Mouse (Mus musculus) retina, postnatal 7 days (tissue): ENCODE results near the gene Nampt.
A peak's percentile ranks its signal among the peaks of the same experiment; 100 is the strongest.

ENCODE experiments used
- DNase-seq: peaks from one replicate; pipeline ENCODE4 v3.0.0-alpha.2; 2012; ENCODE audit warnings: low read depth, low spot score

Nampt gene

DNA sequence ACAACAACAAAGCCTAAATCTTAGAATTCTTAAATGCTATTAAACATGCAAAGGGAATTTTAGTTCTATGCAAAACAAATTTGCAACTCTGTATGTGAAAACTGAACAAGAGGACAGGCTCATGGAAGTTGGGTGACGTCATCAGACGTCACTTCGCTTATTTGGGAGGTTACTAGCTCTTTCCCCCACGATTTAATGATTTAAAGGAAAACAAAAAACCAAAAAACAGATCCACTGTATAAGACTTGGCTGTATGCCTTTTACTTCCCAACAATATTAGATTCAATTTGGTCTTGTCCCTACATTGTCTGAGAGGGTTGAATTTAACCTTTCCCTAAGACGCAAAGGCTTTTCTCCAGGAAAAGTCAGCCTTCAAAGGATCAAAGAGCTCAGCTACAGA is at the start of gene Nampt:
Gene Nampt, plus strand, starts transcription at position 130 of the 400 bp plus-strand sequence.
- peak; percentile 5 for DNase-seq

DNA sequence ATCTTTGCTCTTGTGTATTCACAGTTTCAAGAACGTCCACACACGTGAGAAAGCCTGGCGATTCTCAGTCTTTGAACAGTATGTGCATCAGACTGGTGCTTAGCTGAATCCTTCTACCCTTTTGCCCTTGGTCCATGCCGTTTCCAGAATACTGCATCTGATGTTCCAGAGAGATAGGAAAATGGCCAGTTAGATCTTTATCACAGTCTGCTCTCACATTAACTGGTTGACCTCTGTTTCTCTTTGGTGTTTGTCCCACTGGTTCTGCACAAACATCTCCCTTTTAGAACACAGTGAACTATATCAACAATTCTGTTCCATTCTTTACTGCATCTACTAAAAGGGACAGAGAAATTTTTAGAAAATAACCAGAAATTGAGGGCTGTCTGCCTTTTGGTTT is 48.6 kb upstream of the Nampt start:
- DNase-seq = no peak

DNA sequence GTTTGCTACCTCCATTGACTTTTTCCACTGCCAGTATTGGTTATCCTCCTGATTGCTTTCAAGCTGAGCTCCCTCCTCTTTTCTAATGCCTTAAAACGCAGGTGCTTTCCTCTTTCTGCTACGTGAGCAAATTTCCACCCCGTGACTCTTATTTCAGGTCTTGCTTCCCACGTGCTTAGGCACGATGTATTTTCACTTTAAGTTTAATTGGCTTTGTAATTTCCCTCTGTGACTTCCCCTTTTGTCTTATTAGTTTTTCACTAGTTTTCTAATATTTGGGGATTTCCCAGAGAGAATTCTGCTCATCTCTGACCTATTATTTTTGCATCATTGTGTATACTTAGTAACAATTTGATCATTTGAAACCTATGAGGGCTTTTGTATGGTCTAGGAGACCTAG is 44.8 kb upstream of the Nampt start:
- no peak for DNase-seq

DNA sequence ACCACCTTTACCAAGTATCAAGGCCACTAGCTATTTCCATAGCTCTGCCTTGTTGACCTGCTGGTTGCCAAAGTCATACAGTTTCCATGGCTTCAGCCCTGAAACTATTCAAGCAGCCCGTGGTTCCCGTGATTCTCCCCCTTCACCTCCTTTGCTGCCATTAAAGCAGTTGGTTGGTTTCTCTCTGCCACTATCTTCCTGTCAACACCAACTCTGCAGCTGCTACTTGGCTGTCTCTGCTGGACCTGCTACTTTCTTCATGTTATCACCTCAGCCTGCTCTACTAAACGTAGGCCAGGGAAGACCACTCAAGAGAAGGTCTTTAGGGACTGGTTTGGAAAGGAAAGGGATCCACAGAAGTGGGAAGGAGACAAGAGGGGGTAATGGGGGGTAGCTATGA is 30.3 kb upstream of the Nampt start:
- no peak for DNase-seq

DNA sequence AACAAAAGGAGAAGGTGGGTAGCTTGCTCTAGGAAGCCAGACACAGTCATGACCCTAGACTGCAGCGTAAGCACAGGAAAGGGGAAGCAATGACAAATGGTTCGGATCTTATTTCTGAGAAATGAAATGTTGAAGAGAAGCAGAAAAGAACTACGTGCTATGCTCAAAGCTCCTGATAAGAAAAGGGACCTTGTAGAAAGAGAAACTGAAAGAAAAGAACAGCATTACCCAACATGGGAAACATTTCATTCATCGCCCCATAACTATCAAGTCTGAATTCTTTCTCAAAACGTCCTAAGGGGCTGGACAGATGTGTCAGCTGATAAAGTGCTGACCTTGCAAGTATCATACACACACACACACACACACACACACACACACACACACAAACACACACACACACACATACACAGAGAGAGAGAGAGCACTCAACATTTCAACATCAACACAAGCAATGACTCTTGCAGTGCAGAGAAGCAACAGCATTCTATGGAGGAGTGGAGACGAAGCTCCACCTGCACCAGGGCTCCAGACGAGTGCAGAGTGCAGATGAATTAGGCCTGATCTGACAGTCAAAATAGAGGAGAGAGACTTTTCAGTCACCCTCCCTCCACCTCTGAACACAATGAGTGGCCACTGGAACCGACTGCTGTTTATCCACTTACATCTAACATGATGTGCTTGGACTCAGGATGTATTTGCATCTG is 23.4 kb upstream of the Nampt start:
- DNase-seq = no peak

GRCm38 (mm10) chr12:32797438-32797837 is 21.9 kb upstream of the Nampt start:
- DNase-seq = no peak

- DNase-seq = no peak
Measured at GRCm38 (mm10) chr12:32801078-32801477, 18.3 kb upstream of the Nampt start.

GRCm38 (mm10) chr12:32805559-32805958 is 13.8 kb upstream of the Nampt start:
- DNase-seq = no peak

DNA sequence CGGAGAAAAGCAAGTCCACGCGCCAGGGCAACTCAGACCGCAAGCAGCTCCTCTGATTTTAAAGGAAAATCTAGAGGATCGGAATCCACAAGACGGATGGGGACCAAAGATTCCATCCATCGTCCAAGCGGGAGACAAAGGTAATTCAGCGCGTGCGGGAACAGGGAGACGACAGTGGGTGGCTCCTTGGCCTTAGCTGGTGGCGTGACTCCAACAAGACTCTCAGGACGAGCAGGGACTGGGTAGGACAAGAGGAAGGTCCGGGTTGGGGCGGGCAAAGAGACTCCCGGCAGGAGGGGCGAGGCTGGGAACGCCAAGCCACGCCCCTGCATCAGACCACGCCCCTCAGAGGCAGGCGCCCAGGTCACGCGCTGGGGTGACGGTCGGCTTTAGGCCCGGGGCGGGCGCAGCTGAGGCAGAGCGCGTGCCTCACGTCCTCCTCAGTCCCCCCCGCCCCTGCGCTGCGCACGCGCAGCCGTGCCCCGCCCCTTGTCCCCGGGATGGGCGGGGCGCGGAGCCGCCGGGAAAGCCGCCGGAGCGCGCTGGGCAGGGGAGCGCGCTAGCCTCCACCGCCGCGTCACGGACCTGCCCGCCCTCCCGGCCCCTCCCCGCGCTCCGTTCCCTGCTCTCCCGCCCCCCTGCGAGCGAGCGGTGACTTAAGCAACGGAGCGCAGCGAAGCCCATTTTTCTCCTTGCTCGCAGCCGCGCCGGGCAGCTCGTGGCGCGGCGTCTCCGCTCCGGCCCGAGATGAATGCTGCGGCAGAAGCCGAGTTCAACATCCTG is 669 bp downstream of the Nampt start:
- DNase-seq = peak; percentile 95

DNA sequence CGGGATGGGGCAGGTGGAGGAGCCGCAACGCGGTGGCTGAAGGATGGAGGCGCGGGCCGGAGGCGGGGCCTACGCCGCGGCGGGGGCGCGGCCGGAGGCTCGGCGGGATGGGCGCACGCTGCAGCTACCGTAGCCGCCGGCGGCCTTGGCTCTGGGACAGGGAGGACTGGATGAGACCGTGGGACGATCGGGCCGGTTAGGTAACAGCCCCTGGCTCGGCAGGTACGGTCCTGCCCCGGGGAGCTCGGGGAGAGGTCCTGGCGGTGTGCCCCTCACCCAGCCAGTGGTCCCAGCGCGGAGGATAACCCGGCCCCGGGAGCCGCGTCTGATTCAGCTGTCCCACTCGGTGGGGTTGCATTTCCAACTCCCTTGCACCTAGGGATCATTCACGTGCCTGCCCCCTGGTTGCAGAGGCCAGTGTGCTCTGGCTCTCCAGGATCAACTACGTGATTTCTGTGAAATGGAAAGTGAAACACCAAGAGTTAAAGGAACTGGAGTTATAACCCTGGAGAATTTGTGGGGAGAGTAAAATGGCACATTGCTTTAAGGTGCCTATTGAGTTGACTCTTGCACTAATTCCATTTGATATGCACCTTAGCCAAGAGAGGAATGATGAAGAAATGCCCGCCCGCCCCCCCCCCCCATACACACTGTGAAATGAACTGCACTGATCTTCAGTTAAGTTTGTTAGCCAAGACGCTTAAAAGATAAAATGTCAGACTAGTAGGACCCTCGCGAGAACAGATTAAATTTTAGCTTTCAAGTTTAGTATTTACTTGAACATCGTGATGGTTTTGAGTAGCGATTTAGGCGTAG is 1.6 kb downstream of the Nampt start:
- no peak for DNase-seq

DNA sequence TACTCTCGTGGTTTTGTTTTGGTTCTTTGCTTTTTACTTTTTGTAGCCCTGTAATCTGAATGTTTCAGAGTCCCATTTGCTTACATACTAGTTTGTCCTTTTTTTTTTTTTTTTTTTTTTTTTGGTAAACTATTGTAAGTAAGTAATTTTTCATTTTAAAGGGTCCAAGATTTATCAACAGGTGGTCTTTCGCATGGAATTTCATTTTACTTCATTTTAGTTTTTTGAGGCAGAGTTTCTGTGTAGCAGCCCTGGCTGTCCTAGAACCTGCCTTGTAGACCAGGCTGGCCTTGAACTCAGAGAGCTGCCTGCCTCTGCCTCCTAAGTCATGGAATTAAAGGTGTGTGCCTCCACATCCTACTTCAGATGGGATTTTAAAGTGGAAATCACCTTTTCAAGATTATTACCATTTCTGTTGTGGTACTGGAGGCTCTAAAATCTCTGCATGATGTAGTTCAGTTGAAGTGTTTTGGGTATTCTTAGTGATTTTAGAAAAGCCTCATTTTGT is 2.2 kb downstream of the Nampt start:
- no peak for DNase-seq

GRCm38 (mm10) chr12:32822066-32822465 is 2.7 kb downstream of the Nampt start:
- no peak for DNase-seq

DNA sequence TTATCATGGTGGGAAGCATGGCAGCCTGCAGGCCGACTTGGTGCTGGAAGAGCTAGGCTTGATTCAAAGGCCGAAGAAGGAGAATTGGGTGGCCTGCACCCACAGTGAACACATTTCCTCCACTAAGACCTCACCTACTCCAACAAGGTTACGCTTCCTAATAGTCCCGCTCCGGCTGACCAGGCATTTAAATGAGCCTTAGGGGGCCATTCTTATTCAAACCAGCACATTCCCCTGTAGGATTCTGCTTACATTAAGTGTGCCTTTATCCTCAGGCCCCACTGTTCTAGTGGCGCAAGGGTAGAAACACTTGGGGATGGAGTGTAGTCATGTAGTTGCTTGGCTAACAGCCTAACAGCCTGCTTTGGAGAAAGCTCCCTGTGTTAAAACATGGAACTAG is 5.2 kb downstream of the Nampt start:
- DNase-seq = no peak

- peak; percentile 14 for DNase-seq
Measured at GRCm38 (mm10) chr12:32826971-32827370, 7.6 kb downstream of the Nampt start.

- no peak for DNase-seq
Measured at GRCm38 (mm10) chr12:32828137-32828760, 8.9 kb downstream of the Nampt start.

DNA sequence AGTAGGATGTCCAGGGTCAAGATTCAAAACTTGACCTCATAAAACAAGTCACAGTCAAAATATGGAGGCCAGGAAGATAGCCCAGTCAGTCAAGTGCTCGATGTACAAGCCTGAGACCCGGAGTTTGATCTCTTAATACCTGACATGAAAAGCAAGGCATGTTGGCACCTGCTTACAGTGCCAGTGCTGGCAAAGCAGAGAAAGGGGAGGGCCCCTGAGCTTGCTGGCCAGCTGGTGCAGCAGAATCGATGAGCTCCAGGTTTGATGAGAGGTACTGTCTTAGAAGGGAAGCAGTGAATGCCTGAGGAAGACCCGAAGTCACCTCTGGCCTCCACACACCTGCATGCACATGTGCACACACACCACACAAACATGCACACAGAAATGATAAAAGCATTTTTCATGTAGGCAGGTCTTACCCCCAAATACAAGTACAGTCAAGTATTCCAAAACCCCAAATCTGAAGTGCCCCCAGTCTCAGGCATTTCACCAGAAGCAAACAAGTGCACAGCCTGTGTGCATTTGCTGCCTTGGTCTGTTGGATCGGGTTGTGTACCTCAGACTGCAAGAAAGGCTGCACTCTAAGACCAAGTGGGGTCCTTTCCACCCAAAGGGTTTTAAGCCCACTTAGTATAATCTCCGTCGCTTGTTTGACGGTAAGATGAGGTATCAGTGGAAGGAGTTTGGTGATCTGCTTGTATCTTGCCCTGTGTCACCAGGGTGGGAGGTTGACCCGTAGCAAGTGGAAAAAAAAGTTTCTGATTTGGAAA is 10.2 kb downstream of the Nampt start:
- DNase-seq = no peak

GRCm38 (mm10) chr12:32832076-32832475 is 12.7 kb downstream of the Nampt start:
- no peak for DNase-seq

DNA sequence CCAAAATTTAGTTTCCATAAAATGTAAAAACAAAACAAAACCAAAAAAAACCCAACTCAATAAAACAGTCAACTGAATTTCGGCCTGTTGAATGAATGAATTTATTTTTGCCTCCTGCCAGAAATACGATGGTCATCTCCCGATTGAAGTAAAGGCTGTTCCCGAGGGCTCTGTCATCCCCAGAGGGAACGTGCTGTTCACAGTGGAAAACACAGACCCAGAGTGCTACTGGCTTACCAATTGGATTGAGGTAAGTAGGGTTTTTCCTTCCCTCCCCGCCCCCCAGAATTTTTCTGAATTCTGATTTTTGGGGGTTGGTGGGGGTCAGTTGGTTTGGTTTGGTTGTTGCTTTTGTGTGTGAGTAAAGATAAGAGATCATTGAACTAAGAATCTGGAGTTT is 15.4 kb downstream of the Nampt start:
- DNase-seq = no peak

GRCm38 (mm10) chr12:32835235-32835634 is 15.9 kb downstream of the Nampt start:
- no peak for DNase-seq

DNA sequence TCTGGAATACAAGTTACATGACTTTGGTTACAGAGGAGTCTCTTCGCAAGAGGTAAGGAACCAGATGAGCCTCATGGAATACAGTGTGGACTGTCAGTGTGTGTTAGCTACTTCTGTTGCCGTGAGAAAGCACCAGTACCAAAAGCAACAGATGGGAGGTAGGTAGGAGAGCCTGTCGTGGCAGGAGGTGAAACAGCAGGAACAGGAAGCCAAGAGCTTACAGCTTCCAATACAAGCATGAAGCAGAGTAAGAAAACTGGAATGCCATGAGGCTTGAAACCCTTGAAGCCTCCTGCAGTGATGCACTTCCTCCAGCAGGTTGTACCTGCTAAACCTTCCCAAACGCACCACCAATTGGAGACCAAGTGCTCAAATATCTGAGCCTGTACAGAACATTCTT is 19.1 kb downstream of the Nampt start:
- no peak for DNase-seq

- no peak for DNase-seq
Measured at GRCm38 (mm10) chr12:32838954-32839353, 19.6 kb downstream of the Nampt start.
